Mouse (Mus musculus): ENCODE measurements around the gene Tnfsf9. TPM values are rescaled to one million over a fixed set of nuclear protein-coding genes. Genes with fewer than 3 reads are reported as not detected.

The Tnfsf9 gene
- total RNA-seq (2014; rRNA removed) (2.1 and 3.5 TPM in 2 replicates), polyA plus RNA-seq (2015; fragmentation: Nextera tagmentation; extraction: Ambion mirVana) (3.4 and 4.1 TPM in 2 replicates)

DNA sequence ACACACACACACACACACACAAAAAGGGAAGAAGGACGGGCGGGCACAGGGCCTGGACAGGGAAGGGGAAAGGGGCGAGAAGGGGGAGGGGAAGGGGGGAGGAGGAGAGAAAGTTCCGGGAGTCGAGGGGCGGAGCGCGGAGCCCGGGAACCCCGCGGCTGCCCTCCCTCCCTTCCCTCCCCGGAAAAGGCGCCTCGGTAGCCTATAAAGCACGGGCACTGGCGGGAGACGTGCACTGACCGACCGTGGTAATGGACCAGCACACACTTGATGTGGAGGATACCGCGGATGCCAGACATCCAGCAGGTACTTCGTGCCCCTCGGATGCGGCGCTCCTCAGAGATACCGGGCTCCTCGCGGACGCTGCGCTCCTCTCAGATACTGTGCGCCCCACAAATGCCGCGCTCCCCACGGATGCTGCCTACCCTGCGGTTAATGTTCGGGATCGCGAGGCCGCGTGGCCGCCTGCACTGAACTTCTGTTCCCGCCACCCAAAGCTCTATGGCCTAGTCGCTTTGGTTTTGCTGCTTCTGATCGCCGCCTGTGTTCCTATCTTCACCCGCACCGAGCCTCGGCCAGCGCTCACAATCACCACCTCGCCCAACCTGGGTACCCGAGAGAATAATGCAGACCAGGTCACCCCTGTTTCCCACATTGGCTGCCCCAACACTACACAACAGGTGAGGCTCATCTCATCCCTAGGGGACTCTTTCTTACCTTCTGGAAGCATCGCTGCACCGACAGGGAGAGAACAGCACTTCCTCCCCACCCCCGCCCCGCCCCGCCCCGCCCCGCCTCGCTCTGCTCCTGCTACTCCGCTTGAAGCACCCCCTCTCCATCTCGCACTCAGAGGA is at the start of gene Tnfsf9:
Gene Tnfsf9 (plus strand): TSS at position 145 of the 854 bp plus-strand sequence.
- ATAC-seq = peak; percentile 80
- peak within 1 kb of the TSS; percentile 74 for H3K4me3 ChIP-seq (ENCODE audit: low read depth, low read length)
- TF ChIP-seq CTCF (IDR thresholded peaks at IDR 0.05; ENCODE audit: low read depth) = no peak
- H3K9ac ChIP-seq = peak within 1 kb of the TSS; percentile 72
- peak within 1 kb of the TSS; percentile 52; the same call in 1 of the 2 replicates for H3K27ac ChIP-seq (ENCODE audit: low read depth, low read length)
- H3K27me3 ChIP-seq (ENCODE audit: insufficient read depth, low read length) = no peaks in the 10 kb centered on the region
- H3K9me3 ChIP-seq (ENCODE audit: low read length) = no peaks in the 10 kb centered on the region
- 0 out of 2 replicates have a peak, but pooled peaks cover 5% of the 10 kb centered on the region for H3K4me1 ChIP-seq (ENCODE audit: insufficient read depth)
- WGBS = 2% methylated on average over 56 of the region's 61 CpGs
- DNase-seq = peak; percentile 65
- H3K4me2 ChIP-seq (ENCODE audit: low read depth) = peak within 1 kb of the TSS; percentile 76
- no peaks in the 10 kb centered on the region; the same call in 1 of the 2 replicates for H3K36me3 ChIP-seq (ENCODE audit: insufficient read depth)

GRCm38 (mm10) chr17:57056246-57056645 is 48.9 kb upstream of the Tnfsf9 start:
- Histone ChIP-seq H3K27ac (ENCODE audit: low read depth, low read length) (no peak overlapping the region), H3K36me3 (ENCODE audit: insufficient read depth) (peaks cover 51% of the 10 kb centered on the region), H3K9me3 (ENCODE audit: low read length) (no peaks in the 10 kb centered on the region), H3K27me3 (ENCODE audit: insufficient read depth, low read length) (peaks cover 4% of the 10 kb centered on the region; the same call in 1 of the 2 replicates), H3K4me1 (ENCODE audit: insufficient read depth) (peaks cover 9% of the 10 kb centered on the region), H3K4me3 (ENCODE audit: low read depth, low read length) (no peak overlapping the region), H3K4me2 (ENCODE audit: low read depth) (no peak overlapping the region), H3K9ac (no peak overlapping the region)
- no peak for DNase-seq
- ATAC-seq = no peak
- TF ChIP-seq CTCF (IDR thresholded peaks at IDR 0.05; ENCODE audit: low read depth) = no peak
- WGBS = 95% methylated on average over 3 of the region's 3 CpGs

GRCm38 (mm10) chr17:57058891-57059485 is 46.1 kb upstream of the Tnfsf9 start, which contains the start of gene Crb3:
Crb3 (plus strand) TSS chr17:57059105.
- TF ChIP-seq CTCF (IDR thresholded peaks at IDR 0.05; ENCODE audit: low read depth) = no peak
- peaks cover 22% of the 10 kb centered on the region for H3K27me3 ChIP-seq (ENCODE audit: insufficient read depth, low read length)
- ATAC-seq (no peak; the same call in 1 of the 2 replicates), DNase-seq (peak; percentile 21)
- peaks cover 9% of the 10 kb centered on the region for H3K4me1 ChIP-seq (ENCODE audit: insufficient read depth)
- peak within 1 kb of the TSS; percentile 75 for H3K9ac ChIP-seq
- 0% methylated on average over 11 of the region's 22 CpGs for WGBS
- no peaks in the 10 kb centered on the region for H3K9me3 ChIP-seq (ENCODE audit: low read length)
- H3K4me3 ChIP-seq (ENCODE audit: low read depth, low read length) = peak within 1 kb of the TSS; percentile 86
- peak within 1 kb of the TSS; percentile 87 for H3K27ac ChIP-seq (ENCODE audit: low read depth, low read length)
- H3K36me3 ChIP-seq (ENCODE audit: insufficient read depth) = peaks cover 27% of the 10 kb centered on the region
- peak within 1 kb of the TSS; percentile 54 for H3K4me2 ChIP-seq (ENCODE audit: low read depth)

GRCm38 (mm10) chr17:57059486-57059977 is 45.6 kb upstream of the Tnfsf9 start, which contains the start of gene Slc25a23:
Slc25a23 (minus strand) TSS chr17:57059863.
- Histone ChIP-seq H3K27ac (ENCODE audit: low read depth, low read length) (peak within 1 kb of the TSS; percentile 87), H3K9me3 (ENCODE audit: low read length) (no peaks in the 10 kb centered on the region), H3K9ac (peak within 1 kb of the TSS; percentile 75), H3K4me3 (ENCODE audit: low read depth, low read length) (peak within 1 kb of the TSS; percentile 86), H3K36me3 (ENCODE audit: insufficient read depth) (peaks cover 23% of the 10 kb centered on the region), H3K4me2 (ENCODE audit: low read depth) (peak within 1 kb of the TSS; percentile 54), H3K4me1 (ENCODE audit: insufficient read depth) (peaks cover 9% of the 10 kb centered on the region), H3K27me3 (ENCODE audit: insufficient read depth, low read length) (peaks cover 22% of the 10 kb centered on the region)
- 3% methylated on average over 33 of the region's 45 CpGs for WGBS
- ATAC-seq (peak; percentile 85), DNase-seq (peak; percentile 91)
- TF ChIP-seq CTCF (IDR thresholded peaks at IDR 0.05; ENCODE audit: low read depth) = no peak

GRCm38 (mm10) chr17:57060231-57060801 is 44.8 kb upstream of the Tnfsf9 start:
- peak; percentile 84 for TF ChIP-seq CTCF (IDR thresholded peaks at IDR 0.05; ENCODE audit: low read depth)
- H3K9me3 ChIP-seq (ENCODE audit: low read length) = no peaks in the 10 kb centered on the region
- H3K27me3 ChIP-seq (ENCODE audit: insufficient read depth, low read length) = peaks cover 22% of the 10 kb centered on the region
- H3K27ac ChIP-seq (ENCODE audit: low read depth, low read length) = peak overlapping the region; percentile 87
- H3K36me3 ChIP-seq (ENCODE audit: insufficient read depth) = peaks cover 15% of the 10 kb centered on the region
- under 1% methylated on average over 44 of the region's 44 CpGs for WGBS
- peak; percentile 97 for DNase-seq
- peak overlapping the region; percentile 75 for H3K9ac ChIP-seq
- H3K4me3 ChIP-seq (ENCODE audit: low read depth, low read length) = peak overlapping the region; percentile 86
- ATAC-seq = peak; percentile 92
- H3K4me2 ChIP-seq (ENCODE audit: low read depth) = peak overlapping the region; percentile 54
- peaks cover 9% of the 10 kb centered on the region for H3K4me1 ChIP-seq (ENCODE audit: insufficient read depth)

GRCm38 (mm10) chr17:57061069-57061468 is 44.1 kb upstream of the Tnfsf9 start:
- no peak overlapping the region for H3K27ac ChIP-seq (ENCODE audit: low read depth, low read length)
- H3K9me3 ChIP-seq (ENCODE audit: low read length) = no peaks in the 10 kb centered on the region
- TF ChIP-seq CTCF (IDR thresholded peaks at IDR 0.05; ENCODE audit: low read depth) = no peak
- H3K4me3 ChIP-seq (ENCODE audit: low read depth, low read length) = peak overlapping the region; percentile 86
- peak overlapping the region; percentile 54 for H3K4me2 ChIP-seq (ENCODE audit: low read depth)
- WGBS = 38% methylated on average over 10 of the region's 10 CpGs
- no peak overlapping the region; the same call in 1 of the 2 replicates for H3K9ac ChIP-seq
- H3K4me1 ChIP-seq (ENCODE audit: insufficient read depth) = peaks cover 9% of the 10 kb centered on the region
- H3K36me3 ChIP-seq (ENCODE audit: insufficient read depth) = peaks cover 9% of the 10 kb centered on the region
- DNase-seq = no peak
- H3K27me3 ChIP-seq (ENCODE audit: insufficient read depth, low read length) = peaks cover 22% of the 10 kb centered on the region
- ATAC-seq = no peak
